Mouse (Mus musculus): Measurements from ENCODE around the gene Pck1. TPM values are rescaled to one million over a fixed set of nuclear protein-coding genes. Genes with fewer than 3 reads are reported as not detected.
"Not testable (repeated sequence)": the region's sequence is repeated elsewhere in the genome, so short reads cannot be mapped to it uniquely, and the experiment has no call there.

The Pck1 gene
- 1 to 10 TPM; 3.9 to 5.8 (median 4.8) TPM for total RNA-seq (2022)

DNA sequence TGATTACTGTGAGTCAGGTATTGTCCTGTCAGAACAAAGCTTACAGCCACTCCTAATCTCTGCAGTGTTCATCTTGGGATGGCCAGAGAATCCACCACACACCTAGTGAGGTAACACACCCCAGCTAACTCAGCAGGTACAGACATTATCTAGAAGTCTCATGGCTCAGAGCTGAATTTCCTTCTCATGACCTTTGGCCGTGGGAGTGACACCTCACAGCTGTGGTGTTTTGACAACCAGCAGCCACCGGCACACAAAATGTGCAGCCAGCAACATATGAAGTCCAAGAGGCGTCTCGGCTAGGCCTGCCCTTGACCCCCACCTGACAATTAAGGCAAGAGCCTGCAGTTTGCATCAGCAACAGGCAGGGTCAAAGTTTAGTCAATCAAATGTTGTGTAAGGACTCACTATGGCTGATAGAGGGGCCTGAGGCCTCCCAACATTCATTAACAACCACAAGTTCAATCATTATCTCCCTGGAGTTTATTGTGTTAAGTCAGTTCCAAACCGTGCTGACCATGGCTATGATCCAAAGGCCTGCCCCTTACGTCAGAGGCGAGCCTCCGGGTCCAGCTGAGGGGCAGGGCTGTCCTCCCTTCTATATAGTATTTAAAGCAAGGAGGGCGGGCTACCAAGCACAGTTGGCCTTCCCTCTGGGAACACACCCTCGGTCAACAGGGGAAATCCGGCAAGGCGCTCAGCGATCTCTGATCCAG is at the start of gene Pck1:
Pck1 (plus strand) TSS at position 613 of the 716 bp plus-strand sequence.
- no peak for DNase-seq (ENCODE audit: low spot score)

DNA sequence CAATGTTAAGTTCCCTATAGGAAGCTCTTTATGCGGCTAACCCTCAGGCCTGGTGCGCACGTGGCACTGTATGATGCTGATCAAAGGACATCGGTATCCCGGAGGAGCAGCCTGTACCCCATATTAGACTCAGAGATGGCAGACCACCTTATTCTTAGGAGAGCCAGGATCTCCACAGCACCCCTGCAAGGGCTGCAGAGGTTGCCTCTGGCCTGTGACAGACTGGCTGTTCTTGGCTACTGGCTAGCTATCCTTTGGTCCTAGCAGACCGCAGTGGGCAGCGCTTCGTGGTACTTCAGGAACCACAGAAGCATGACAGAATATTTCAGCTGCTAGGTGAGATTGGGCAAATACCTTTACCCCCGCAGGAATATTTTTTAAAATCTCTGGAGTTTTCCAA is 46.4 kb upstream of the Pck1 start:
- no peak for DNase-seq (ENCODE audit: low spot score)

DNA sequence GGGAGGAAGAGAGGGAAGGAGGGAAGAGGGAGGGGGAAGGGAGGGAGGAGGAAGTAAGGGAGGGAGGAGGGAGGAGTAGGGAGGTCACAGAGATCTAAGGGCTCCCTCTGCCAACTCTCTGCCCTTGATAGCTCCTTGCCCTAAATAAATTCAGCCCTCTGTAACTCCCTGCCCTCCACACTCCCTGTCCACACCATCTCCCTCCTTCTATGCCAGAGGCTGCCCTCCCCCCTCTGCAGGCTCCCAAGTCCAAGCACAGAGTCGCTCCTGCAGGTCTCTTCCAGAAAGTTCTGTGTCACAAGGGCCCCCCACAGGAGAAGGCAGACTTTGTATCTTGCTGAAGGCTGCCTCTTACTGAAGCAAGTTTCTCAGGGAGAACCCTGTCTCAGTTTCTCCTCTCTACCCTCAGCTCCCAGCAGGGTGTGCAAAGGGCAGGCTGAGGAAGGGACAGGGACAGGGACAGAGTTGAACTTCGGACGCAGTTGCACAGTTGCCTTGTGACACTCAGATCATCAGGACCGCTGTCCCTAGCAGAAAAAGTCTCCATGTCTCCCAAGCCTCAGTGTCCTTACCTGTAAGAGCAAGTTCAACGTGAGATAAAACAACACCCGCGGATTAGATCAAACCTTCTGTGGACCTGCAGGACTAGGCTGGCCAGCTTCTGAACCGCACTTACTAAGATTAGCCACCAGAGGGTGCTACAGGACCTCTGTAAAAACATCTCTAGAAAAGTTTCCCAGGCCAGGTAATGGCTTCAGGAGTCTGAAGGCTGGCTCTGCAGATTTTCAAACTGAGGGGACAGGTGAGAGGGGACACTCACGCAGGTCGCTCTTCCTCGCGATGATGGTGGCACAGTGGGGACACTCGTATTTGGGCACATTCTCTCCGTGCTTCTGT is 45.7 kb upstream of the Pck1 start:
- DNase-seq (ENCODE audit: low spot score), result peak; percentile 63

DNA sequence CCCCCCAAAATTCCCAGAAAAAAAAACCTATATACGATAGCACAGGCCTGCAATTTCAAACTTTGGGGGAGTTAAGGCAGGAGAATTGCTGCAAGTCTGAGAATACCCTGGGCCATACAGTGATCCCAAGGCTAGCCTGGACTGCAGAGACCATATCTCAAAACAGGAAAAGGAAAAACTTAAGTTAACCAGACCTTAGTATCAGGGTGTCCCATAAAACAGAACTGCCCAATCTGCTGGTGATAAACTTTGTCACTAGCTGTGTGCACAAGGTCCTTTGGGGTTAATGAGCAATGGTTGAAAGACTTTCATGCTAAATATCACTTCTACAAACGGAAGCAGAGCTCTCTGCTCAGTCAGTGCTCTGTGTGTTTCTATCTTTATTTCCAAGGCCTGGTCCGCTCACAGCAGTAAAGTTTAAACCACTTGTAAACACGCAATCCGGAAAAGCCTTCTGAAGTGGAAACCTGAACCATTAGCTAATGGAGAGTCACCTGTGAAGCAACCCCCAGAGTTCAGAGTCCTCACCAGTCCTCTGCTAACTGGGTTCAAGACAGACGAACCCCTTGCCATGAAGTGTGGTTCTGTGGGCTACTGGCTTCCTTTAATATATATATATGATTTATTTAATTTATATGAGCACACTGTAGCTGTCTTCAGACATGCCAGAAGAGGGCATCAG is 44.2 kb upstream of the Pck1 start:
- DNase-seq (ENCODE audit: low spot score), result no peak

DNA sequence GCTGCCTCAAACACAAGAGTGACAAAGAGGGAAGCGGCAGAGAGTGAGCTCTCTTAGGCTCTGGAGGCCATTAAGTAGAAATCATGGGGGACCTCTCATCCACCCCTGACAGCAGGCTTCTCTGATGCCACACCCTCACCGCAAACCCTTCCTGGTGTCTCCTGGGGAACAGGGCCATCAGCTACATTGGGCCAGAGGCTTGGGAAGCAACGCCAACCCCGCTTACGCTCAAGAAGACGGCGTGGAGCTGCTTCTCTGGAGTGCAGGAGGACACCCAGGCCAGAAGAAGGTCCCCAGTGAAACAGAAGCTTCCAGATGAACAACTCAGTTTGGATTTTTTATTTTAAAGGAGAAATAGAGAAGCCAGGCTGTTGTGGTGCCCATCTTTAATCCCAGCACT is 43.3 kb upstream of the Pck1 start:
- no peak for DNase-seq (ENCODE audit: low spot score)

DNA sequence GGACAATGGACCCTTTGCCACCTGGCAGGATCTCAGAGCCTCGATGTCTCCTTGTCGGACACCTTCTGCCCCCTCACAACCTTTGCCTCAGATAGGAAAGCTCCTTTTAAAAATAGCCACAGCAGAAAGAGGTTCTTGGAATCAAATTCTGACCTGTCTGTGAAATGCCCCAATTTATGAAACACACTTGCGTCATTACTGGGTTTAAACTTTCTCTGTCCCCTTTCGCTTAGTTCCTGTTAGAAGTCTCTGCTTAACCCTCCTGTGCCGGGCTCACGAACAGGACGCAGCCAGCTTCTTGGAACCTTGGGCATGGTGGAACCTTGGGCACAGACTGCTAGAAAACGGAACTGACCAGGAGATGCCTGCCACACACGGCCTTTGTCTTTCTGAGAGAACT is 42.3 kb upstream of the Pck1 start:
- DNase-seq (ENCODE audit: low spot score), result no peak

DNA sequence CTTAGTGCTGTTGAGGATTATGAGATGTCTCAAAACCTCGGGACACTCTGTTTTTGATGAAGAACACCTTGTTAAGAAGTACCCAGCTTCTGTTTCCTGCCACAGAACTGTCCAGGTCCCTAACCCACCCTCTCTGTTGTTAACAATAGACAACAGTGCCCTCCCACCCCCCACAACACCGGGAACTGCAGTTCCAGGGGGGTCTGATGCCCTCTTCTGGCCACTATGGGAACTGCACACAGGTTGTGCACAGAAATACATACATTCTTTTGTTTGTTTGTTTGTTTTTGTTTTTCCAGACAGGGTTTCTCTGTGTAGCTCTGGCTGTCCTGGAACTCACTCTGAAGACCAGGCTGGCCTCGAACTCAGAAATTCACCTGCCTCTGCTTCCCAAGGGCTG is 39.1 kb upstream of the Pck1 start:
- not testable (repeated sequence) for DNase-seq (ENCODE audit: low spot score)

DNA sequence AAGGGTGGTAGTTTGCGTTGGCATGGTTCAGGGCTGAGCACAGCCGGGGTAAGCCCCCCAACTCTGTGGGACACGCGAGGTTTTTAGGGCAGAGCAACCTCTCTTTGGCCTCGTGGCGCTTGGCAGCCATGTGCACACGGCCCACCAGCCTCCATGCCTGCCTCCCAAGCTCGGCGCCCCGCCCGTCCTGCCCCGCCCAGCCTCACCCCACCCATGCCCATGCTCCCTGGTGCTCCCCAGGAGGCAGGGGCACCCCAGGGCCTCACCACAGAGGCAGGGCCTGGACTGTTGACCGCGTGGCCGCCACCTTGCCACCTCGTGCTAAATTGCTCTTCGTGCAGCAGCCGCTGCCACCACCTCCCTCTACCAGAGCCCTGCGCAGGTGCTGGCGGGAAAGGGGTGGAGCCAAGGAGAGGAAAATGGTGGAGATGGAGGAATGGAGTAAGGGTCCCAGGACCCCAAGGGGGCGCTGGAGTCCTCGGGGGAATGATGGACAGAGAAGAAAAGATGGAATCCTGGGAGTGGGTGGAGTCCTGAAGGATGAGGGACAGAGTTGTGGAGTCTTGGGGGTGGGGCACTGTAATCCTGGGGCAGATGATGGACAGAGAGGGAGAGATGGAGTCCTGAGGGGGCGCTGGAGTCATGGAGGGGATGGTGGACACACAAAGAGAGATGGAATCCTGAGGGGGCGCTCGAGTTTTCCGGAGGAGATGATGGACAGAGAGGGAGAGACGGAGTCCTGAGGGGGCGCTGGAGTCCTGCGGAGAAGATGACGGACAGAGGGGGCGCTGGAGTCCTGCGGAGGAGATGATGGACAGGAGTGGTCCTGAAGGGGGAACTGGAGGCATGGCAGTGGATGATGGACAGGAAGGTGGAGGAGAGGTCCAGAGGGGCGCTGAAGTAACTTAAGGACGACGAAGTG is 33.6 kb upstream of the Pck1 start, which contains the start of gene Ctcfl:
Ctcfl (minus strand) TSS at position 503 of the 922 bp plus-strand sequence.
- no peak for DNase-seq (ENCODE audit: low spot score)

DNA sequence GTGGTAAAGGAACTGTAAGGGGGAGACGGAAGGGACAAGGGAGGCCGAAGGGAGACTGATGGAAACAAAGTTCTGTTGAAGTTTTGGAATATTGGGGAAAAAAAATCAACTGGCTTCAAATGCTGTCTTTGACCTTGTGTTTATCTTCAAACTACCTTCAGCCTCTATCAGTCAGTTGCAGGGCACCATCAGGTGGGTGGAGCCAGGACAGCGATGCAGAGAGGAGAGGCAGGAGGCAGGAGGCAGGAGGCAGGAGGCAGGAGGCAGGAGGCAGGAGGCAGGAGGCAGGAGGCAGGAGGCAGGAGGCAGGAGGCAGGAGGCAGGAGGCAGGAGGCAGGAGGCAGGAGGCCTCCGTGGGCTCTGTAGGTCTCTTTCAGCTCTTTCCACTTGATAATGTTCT is 32.7 kb upstream of the Pck1 start:
- not testable (repeated sequence) for DNase-seq (ENCODE audit: low spot score)

DNA sequence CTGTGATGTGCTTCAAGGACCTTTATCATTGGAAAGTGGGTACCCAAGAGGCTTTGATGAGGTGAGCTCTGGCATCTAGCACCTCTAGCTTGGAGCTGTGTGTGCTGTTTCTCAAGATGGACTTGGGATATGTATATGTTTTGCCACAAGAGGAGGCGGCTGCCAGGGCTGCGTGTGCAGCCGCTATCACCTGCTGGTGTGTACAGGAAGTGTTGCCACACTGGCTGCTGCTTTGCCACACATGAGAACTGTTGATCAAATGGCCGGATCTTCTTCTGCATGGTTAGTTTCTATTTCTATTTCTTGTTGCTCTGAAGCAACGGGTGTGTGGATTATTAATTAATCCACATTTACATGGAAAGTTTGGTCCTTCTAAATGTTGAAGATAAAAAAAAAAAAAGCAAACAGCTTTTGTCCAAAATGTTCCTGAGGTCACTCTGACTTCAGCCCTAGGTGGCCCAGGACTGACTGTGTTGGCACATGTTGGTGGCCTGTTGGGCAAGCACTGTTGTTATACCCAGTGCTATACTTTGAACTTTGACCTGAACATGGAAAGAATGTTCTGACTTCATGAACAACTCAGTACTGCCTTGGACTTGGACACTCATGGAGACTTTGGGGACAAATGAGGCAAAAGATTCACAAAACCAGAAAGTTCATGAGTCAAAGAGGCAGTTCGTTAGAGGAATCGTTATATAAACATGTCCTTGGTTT is 28.7 kb upstream of the Pck1 start:
- DNase-seq (ENCODE audit: low spot score), result no peak

DNA sequence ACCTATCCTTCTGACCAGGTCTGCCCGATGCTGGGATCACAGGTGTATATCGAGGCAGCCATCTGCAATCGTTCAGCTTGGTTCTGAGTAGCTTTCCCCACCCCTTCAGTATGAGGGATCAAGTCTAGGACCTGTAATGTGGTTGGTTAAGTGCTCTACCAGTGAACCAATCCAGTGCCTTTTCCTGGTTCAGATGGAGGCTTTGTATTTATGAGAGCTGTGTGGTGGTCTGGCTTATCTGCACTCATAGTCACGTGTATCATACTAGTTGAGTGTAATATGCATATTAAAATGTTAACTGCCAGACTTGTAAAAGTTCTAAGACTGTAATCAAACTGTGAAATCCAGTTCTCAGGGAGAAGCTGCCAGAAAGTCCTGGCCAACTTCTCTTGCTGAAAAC is 26.5 kb upstream of the Pck1 start:
- no peak for DNase-seq (ENCODE audit: low spot score)

DNA sequence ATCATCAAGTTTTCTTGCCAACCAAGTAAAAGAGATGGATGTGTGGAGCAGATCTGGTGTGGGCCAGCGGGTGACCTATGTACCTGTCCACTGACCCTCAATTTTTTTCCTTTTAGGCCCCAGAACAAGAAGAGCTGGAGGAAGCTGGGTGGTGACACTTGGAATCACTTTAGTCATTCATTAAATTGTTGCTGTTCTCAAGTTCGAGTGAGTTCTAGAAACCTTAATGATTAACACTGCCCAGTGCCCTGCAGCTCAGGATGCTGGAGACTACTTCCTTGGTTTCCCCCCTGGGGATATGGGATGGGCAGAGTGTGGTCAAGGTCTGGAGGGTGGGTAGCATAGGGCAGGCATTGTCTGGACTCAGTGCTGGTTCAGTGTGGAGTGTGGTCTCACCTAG is 23.7 kb upstream of the Pck1 start:
- no peak for DNase-seq (ENCODE audit: low spot score)

DNA sequence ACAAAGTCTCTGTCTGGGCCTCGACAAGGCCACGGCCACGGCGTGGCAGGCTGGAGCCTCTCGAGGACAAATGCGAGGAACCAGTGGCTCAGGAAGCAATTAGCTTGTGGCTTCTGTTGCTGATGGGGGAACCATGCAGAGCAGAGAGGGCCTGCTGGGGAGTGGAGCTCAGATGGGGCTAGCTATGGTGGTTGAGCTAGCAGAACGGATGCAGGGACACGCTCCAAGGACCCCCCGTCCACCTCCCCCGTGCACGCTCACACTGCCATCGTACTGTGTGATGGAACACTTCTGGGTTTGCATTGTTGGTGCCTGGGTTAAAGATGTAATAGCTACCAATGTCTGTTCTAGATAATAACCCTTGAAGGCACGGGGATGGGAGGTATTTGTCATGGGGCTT is 20.6 kb upstream of the Pck1 start:
- no peak for DNase-seq (ENCODE audit: low spot score)

DNA sequence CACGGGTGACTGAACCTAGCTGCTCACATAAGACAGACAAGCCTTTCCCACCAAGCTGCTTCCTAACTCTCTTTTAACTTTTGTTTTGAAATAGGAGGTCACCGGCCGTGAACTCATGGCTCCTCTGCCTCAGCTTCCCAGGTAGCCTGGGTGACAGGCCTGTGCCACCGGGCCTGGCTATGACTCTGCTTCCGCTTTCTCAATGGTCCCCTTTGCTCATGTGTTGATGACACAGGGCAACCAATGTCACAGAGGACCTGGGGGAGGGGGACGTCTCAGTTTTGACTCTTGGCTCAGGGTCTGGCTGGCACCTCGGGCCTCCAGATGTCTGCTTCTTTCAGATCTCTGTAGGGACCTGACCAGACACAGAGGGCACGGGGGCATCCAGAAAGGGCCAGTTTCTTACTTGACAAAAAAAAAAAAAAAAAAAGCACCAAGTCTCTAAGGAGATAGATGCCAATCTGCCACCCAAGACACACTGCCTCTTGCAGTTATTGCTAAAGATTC is 20.0 kb upstream of the Pck1 start:
- no peak for DNase-seq (ENCODE audit: low spot score)

DNA sequence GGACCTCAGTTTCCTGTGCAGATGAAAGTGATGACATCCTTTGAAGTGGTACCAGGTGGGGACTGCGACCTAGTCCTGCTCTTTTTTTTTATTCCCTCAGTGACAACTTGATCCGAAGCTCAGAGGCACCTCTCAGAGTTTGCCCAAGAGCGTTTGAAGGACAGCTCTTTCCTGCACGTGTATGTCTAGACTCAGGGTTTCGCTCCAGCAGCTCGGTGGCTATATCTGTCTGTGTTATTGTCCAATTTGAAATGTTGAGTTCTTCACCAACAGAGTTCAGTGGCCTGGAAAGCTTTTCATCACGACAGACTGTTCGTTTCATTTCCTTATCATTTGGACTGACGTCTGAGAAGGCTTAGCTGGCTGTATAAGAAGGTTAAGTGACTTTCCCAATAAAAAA is 18.2 kb upstream of the Pck1 start:
- DNase-seq (ENCODE audit: low spot score), result no peak

DNA sequence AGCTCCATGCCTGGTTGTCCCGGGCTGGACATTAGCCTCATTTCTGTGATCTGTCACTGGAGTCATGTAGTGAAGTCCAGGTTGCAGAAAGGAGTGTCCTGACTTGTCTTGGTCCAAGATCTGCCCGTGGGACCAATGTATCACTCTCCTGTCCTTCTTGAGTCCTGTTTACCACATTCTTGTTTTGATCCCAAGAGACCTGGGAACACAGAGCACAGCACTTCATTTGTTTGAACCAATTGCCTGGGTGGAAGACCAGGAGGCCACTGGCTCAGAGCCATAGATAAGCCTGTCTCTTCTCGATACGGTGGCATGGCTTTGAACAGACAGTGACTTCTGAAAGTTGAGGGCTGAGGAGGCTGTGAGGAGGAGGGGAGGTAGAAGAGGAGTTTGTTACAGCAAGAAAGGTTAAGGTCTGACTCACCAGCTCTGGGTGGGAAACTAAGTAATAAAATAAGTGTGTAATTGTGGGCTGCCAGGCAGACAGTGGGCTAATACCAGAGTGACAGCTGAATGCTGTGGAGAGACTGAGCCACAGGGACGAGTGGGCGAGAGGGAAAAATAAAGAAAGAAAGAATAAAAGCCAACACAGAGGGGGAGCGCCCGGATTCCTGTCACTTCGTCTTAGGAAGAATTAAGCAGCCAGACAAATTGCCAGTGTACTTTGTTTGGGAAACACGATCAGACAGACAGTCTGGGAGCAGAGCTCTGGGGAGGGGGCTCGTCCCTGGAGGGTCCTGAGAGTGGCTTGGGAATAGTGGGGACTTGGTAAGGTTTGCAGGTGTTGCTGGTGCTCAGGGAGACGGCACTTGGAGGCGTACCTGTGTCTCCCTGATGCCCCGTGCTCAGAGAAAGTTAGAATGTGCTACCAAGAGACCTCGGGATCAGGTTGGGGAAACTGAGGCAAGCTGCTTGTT is 14.3 kb upstream of the Pck1 start:
- DNase-seq (ENCODE audit: low spot score), result no peak

DNA sequence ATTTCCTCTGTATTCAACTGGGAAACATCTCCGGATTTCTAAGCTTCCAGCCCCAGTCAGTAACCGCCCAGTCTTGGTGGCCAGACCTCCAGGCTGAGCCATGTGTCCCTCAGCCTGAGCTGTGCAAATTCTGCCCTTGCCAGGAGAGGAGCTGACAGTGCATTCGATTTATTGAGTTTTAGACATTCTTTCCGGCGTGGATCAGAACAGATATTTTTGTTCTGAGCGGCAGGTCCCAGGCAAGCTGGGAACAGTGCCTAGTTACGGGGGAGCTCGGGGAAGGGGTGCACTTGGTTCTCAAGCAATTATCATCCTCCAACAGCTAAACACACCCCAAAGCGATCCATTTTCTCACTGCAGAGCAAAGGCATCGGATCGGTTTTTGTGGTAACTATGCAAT is 9.2 kb upstream of the Pck1 start:
- DNase-seq (ENCODE audit: low spot score), result no peak

DNA sequence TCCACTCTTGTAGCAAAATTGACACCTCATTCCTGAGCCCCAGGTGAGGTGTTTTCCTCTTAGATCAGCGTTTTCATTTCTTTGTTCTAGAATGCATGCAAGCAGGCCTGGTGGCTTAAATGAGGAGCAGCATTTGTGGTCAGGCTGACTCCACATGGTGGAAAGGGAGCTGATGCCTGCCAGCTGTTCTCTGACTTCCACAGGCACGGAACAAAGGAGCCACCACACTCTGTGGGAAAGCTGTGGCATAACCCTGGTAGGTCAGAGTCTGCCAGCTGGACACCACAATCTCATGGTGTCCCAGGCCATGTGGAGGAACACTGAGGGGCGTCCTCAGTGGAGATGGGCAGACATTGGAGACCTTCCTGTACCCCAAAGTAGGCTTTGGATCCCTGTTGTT is 7.0 kb upstream of the Pck1 start:
- DNase-seq (ENCODE audit: low spot score), result no peak

DNA sequence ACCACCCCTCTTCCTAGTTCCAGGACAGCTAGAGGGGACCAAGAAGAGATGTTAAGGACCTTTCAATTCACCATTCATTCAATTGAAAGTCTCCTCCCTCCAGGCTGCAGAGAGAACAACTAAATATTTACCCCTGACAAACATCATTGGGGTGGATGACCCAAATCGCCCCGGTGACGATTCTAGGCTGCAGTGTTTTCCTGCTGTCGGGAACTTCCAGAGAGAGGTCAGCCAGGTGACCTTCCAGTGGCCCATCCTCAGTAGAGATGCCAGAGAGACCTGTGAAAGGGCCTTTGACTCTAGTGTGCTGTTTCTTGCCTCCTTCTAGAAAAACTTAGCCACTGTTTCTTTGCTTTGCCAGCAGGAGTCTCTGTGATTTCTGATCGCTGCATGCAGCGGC is 6.1 kb upstream of the Pck1 start:
- DNase-seq (ENCODE audit: low spot score), result no peak

Measured in heart, adult 8-10 months (tissue).